Mouse (Mus musculus) adrenal gland, postnatal 10 days (tissue): Measurements from ENCODE around the gene Muc3. TPM values are rescaled to one million over a fixed set of nuclear protein-coding genes. Genes with fewer than 3 reads are reported as not detected.
"Not testable (repeated sequence)": the region's sequence is repeated elsewhere in the genome, so short reads cannot be mapped to it uniquely, and the experiment has no call there.

Experiments
- DNase-seq: peaks from one replicate; pipeline ENCODE4 v3.0.0; 2021; ENCODE audit warnings: mixed read lengths
- total RNA-seq, 2 experiments: library from RNA; stranded (reverse); gene quantifications; 2 replicates each; pipeline ENCODE4 v1.2.3; 2021

Muc3 gene
- total RNA-seq, 2 experiments from 2014 or later, result not detected

DNA sequence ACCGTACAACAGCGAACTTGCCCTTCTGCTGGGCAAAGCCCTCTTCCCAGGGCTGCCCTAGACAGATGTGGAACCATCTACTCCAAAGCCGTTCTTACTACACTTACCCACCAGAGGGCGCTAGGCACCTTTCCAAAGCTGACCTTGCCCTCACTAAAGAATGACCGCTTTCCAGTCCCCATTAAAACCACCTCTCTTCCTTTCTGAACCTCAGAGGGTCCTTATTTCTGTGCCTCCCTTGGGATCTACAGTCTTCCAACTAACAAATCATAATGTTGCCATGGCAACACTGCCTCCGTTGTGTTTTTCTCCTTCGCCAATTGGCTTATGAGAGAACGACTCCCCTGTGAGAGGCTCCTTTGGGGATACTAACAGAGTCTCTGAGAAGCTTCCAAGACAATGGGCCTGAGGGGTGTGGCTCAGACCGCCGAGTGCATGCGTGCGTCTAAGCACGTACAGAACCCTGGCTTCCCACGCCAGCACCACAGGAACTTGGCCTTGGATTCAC, 26.4 kb downstream of the Muc3 start:
- peak; percentile 84 for DNase-seq

DNA sequence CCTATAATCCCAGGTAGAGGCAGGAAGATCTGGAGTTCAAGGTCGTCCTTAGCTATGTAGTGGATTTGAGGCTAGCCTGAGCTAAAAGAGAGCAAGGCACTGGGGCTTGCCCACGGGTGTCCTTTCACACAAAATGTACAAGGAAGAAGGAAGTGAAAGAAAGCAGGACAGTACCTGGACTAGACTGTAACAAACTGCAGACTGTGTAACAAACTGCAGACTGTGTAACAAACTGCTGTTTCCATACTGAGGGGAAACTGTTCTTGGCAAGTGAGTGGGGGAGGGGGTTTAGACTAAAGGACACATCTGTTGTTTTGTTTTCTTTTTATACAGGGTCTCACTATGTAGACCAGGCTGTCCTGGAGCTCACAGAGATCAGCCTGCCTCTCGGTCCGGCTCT, 27.8 kb downstream of the Muc3 start:
- no peak for DNase-seq

DNA sequence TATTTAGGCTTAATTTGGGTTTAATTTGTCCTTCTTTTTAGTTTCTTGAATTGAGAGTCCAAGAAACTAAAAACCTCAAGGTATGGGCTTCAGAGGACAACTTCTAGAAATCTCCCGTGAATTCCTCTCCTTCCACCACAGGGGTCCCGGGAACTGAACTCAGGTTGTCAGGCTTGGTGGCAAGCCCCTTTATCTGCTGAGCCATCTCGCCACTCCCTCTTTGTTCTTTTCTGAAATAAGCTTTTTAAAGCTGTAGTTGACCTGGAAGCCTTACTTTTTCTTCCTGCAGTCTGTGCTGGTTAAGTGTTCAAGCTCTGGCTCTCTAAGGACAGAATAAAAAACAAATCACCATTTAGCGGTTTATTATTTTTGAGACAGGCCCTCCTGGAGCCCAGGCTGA, 30.2 kb downstream of the Muc3 start:
- DNase-seq, result no peak

DNA sequence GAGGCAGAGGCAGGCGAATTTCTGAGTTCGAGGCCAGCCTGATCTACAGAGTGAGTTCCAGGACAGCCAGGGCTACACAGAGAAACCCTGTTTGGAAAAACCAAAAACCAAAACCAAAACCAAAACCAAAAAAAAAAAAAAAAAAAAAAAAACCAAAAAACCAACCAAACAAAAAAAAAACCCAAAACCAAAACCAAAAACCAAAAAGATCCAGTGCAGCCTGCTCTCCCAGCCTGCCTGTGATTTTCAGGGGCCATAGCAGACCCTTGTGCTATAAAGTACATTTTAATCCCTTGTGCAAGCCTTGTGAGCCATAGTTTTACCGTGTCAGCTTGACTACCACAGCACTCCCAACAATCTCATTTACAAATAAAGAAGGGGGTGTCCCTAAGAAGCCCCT, 31.1 kb downstream of the Muc3 start:
- not testable (repeated sequence) for DNase-seq

DNA sequence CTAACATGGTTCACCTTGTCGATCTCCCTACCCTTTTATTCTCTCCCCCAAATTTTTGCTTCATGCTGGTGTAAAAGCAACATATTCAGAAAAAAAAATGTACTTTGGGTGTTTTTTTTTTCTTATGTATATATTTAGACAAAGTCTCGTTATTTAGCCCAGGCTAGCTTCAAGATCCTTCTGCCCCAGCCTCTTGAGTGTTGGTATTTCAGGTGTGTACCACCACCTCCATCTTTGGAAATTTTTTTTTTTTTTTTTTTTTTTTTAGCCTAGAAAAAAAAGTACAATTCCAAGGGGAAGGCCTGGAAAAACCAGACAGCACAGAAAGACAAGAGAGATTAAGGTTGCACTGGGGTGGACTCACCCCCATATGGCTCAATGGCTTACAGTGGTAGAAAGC, 32.1 kb downstream of the Muc3 start:
- DNase-seq, result no peak

DNA sequence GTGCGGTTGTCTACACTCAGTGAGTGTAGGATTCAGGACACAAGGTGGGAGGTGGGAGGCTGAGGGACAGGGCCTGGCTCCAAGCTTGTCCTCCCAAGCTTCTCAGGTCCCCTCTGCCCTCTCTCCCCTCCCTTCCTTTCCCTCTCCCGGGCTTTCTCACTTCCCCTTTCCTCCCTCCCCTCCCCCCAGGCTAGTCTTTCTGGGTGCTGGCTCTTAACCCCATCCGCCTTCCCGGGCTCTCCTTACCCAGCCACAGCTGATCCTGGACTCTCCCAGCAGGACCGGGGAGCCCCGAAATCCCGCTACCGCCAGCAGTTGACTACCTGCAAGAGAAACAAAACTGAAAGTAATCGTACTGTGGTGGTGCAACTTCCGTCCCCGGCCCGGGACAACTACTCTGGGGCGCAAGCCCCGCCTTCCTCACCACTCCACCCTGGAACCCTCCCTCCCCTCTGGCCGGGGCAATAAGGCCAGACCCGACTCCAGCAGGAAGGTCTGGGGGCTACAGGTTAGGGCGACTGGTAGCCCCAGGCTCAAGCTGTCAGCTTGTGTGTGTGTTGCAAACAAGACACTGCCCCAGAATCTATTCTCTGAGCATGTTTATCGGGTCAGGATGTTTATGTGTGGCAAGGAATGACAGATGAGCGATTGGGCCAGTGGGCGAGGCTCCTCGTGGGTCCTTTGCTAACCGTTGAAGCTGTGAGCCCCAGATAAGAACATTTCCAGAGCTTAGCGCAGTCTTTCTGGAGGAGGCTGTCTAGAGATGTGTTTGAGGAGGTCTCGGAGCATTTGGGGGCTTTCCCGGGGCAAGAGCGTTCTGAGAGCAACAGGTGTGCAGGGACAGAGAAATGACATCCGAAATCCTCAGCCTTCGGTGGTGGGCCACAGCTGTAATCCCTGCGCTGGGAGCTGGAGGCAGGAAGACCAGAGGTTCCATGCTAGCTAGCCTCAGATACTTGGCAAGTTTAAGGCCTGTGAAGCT, 33.0 kb downstream of the Muc3 start, which contains the start of gene Trim56:
Gene Trim56 (minus strand): TSS at position 344 of the 982 bp plus-strand sequence.
- DNase-seq, result peak; percentile 87

DNA sequence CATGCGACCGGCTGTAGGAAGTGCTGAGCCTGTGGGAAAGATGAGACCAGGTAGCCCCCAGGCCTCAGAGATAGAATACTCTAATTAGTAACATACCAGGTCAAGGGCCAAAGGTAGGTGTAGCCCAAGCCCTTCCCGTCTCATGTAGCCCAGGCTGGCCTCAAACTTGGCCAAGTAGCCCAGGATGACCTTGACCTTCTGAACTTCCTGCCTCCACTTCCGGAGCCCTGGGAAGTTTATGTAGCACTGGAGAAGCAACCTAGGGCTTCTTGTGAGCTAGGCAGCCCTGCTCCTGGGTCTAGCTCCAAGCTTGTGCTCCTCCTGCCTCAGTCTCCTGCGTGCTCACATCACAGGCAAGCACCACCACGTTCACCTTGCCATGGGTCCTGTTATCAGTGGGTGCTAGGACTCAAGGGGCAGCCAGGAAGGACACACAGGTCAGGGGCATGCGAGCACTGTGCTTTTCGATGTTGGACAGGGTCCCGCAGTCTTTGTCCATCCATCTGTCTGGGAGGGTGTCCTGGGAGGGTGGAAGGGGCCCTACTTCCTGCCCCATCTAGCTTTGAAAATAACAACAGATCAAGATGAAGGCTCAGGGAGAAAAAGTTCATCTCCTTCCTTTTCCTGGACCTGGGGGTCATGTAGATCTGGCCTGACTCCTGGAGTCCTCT, 34.1 kb downstream of the Muc3 start:
- DNase-seq, result no peak

DNA sequence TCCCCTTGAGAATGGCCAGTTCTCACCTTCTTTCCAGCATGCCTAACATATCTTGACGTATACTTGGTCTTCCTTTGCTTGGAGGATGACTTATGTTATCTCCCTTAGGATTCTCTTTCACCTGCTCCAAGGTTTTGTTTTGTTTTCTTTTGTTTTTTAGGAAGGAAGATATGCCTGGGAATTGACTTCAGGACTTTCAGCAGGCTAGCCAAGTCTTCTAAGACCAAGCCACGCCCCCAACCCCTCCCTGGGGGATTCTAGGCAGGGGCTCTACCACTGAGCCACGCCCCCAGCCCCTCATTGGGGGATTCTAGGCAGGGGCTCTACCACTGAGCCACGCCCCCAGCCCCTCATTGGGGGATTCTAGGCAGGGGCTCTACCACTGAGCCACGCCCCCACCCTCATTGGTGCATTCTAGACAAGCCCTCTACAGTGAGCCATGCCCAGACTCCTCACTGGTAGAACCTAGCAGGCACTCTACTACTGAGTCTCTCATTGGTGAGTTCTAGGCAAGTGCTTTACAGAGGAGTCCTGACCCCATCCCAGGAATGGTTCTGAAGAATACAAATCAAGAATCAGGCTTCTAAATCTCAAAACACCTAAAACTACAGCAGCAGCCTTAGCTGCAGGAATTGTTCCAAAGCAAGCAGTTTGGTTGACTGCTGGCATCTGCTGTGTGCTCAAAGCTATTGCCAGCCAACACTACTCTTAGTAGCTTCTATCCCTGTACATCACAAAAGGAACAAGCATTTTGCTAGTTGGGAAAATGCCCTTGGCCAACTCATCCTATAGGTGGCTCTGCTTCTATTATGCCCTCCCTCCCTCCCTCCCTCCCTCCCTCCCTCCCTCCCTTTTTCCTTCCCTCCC, 37.3 kb downstream of the Muc3 start:
- DNase-seq, result no peak

DNA sequence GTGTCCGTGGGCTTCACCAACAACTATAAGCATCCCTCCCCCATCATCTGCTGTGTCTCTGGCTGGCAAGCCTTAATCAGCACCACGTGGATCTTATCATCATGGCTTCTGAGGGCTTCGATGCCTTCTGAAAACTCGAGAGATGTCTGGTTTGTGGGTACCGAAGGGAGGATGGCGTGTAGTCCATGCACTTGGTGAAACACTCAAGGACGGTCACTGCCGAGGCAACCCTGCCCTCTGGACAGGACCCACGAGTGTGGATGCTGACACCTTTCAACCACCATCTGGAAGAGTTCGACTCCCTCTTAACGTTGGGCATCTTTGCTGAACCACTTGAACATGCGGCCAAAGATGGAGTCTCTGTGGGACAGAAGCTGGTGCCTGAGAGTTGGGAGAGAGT, 38.3 kb downstream of the Muc3 start:
- DNase-seq, result no peak

DNA sequence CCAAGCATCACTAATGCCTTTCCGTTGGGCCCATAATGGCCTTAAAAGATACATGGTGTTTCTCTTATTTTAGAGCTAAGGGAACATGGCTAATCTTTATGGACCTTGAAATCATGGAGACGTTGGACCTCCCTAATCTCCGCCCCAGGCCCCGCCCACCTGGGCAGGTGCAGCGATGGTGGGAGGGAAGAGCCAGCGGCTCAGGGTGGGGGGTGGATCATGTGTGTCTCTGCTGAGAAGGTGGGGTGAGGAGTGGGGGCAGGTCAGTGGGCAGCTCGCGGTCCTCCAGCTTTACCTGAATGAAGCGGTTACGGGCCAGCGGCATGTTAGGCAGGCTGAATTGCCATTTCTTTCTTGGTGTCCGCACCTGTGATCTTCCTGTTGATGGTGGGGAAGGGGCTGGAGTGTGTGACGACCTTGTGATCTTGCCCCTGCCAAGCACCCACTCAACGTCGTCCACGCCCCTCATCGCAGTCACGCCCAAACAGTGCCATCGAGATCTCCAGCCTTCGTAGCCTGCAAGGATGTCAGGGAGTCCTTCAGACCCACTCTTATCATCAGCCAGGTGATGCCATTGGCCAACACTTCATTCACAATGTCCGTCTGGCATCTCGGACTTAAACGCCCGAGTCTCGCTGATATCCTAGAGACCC, 39.1 kb downstream of the Muc3 start:
- no peak for DNase-seq

DNA sequence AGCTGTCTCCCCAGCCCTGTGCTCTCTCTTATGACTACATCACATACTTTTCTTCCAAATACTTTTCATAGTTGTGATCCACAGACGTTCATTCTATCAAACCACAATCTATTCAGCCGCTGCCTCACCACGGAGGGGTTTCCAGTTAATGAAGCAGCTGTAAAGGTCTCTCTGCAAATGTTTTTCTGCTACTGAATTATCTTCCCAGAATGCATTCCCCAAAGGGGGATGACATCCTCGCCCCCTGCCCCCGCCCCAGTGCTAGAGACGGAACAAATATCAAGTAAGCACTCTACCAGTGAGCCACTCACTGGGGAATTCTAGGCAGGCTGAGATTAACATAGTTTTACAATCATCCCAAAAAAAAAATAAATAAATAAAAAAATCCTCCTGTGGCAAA, 41.0 kb downstream of the Muc3 start:
- DNase-seq, result no peak

DNA sequence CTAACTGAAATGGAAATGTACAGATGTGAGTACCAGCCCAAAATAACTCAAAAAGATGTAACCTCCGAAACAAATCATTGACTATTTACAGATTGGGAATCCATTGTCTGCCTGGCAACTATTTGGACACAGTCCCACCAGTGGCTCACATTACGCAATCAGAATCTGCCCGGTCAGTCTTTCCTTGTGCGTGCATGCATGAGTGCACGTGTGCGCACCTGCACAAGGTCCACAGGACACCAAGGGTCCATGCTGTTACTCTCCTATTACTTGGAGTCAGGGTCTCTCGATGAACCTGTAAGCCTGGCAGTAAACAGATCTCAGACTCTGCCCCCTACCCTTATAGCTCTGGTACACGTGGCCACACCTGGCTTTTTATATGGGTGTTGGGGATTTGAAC, 41.5 kb downstream of the Muc3 start:
- DNase-seq, result no peak

DNA sequence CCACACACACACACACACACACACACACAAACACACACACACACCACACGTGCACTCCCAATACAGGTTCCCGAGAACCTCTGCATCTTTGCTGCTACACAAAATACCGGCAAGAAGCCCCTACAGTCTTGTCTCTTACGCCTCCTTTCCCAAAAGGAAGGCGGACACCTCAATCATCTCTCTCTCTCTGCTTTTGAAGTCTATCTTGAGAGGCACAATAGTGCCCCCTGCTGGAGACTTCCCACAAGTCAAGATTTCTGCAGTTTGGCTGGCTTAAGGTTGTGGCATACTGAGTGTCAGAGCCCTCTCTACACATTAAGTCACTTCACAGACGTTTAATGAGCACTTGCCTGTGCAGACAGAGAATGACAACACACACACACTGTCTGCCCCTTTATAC, 42.1 kb downstream of the Muc3 start:
- peak; percentile 89 for DNase-seq

DNA sequence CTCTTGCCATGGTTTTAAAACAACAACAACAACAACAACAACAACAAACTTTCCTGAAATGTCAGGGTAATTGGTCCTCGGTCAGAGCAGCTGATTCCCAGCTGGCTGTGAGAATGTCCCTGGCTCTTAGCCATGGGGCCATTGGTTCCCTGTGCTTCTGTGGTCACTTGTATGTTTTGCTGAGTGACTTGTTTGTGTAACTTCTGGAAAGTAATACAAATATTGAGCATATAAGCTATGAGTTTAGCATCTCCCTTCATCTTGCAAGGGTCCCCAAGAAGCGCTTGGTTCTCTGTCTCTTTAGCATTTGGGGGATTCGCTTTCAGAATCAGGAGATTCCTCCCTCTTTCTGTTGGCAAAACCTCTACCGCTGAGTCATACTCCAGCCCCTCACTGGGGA, 42.7 kb downstream of the Muc3 start:
- peak; percentile 45 for DNase-seq

DNA sequence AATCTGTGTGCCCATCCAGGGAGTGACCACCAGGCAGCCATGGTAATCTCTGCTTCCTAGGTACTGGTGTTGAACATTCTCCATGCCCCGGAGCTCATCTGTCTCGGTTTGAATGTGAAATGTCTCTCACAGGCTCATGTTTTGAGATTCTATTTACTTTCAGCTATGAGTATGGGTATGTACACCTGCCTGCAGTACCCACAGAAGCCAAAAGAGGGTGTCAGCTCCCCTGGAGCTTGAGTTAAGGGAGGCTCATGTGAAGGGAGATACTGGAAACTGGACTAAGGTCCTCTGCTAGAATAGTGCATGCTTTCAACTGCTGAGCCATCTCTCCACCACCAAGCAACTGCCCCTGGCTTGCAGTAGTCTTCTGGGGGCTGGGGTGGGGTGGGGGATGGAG, 45.2 kb downstream of the Muc3 start:
- DNase-seq, result no peak

DNA sequence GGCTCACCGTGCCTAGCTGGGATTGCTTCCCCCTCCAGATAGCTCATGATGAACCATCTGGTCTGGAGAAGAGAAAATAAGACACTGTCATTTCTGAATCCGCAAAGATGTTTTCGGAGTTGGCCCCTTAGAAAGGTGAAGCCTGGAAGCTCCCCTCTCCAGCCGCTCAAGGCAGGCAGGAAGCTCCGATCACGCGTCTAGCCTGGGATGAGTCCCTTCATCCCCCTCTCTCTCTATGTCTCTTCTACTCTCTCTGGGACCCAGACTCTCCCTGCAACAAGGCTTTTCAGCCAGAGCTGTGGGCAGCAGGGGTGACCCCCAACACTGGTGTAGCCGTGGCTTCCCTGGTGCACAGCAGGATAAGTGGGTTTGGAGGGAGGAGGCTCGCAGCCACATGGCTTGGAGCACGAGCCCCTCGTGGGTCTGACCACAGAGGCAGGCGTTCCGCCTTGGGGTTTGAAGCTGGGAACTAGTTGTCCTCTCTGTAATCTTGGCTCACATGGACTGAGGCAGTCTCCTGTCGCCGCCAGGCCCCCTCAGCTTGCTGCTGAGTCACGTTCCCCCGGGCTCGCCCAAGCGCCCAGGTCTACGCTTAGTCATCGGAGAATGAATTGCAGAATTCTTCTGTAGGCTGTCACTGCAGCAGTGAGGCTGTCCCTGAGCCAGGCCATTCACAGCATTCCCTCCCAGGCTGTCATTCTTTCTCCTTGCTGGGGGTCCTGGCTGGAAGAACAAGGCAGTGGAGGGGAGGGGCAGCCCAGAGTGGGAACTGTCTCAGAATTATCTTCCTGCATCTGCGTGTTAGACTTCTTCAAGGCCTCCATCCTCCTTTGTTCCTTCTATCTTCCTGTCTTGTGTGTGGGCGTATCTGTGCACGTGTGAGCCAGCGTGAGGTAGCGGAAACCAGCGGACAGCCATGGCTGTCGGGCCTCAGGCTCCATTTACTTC, 46.3 kb downstream of the Muc3 start:
- DNase-seq, result peak; percentile 75

DNA sequence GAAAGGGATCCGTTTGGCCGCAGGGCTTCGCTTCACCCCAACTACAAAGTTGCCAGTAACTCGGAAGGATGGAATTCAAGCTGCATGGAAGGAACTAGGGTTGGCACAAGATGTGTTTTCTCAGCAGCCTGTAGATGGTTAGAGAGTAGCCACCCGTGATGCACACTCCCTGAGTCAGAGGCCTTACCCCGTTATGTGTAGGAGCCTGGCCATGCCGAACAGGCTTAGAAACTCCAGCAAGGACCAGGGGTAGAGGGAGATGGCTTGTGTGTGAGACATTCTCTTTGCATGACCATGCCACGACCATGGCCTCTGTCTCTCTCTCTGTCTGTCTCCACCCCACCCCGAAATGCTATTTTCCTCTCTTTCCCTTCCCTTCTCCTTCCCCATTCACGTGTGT, 47.0 kb downstream of the Muc3 start:
- no peak for DNase-seq

DNA sequence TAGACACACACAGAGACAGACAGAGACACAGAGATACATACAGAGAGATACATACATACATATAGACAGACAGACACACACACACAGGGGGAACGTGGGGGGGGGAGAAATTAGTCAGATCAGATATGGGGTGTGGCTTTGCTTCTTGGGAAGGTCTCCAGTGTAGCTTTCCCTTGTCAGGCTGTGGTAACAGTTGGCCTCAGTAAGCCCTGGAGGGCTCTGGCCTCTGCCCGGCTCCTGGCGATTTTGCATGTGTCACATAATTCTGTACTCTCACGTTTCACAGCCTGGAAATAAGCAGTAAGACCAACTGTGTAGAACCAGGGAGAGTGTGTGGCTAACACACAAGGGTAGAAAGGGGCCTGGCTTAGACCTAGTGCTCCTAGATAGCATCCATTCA, 48.5 kb downstream of the Muc3 start:
- no peak for DNase-seq

DNA sequence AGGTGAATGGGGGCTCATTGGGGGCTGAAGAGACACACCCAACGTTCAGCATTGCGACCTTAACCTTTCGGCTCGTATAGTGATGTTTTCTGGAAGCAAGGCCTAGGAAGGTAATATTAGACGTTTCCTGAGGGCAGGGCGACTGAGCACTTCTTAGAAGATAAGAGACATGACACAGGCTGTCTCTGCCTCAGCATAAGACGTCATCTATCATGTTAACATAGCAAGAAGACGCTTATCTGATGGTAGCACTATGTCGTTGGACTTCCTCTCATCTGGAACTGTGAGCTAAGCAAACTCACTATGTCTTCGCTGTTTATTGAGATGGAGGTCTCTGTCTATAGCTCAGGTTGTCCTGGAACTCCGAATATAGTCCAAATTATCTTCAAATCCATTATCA, 50.7 kb downstream of the Muc3 start:
- no peak for DNase-seq

DNA sequence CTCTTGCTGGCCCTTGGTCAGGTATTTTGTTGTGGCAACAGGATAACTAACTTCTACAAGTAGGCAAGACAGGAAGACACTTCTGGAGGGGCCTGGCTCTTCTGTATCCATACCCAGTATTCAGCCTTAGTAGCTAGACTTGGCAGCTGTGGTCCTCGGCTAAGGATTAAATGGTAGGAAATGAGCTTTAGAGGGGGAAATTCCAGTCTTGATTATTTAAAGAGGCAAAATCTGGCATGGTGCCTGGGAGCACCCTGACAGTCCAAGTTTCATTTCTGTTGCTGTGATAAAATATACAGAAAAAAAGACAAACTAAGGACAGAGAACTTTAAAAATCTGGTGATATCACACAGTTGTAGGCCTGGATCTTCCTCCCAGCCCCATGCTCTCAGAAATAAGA, 53.1 kb downstream of the Muc3 start:
- DNase-seq, result no peak

DNA sequence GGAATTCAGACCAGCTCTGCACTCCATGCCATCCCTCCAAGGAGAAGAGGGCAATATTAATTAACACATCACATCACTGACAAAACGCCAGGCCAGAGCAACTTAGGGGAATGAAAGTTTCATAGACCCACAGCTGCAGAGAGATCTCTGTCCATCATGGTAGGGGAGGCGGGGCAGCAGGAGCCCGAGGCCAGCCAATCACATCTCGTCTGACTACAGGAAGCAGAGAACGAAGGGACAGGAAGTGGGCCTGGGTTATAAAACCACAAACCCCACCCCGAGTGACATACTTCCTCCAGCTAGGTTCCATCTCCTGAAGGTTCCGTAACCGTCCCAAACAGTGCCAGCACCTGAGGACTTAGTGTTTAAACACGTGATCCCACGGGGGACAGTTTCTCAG, 54.0 kb downstream of the Muc3 start:
- DNase-seq, result no peak
